Mouse (Mus musculus) limb, embryonic 13.5 days (tissue): ENCODE results near the gene Fbxo42. TPM values are rescaled to one million over a fixed set of nuclear protein-coding genes. Genes with fewer than 3 reads are reported as not detected.
A peak's percentile ranks its signal among the peaks of the same experiment; 100 is the strongest.

ENCODE experiments used
- ATAC-seq: fragments of 200-750 bp; cut with Nextera tagmentation; 2 replicates; pipeline ENCODE4 v1.8.0; 2017; ENCODE audit warnings: low read depth, moderate number of reproducible peaks, moderate TSS enrichment; ENCODE audit not compliant: low FRiP score
- H3K27ac ChIP-seq: fragments of 300-500 bp; sonication (generic); 2 replicates; pipeline ENCODE4 v1.5.1; 2015; ENCODE audit warnings: inconsistent platforms, mild to moderate bottlenecking, moderate library complexity
- H3K27me3 ChIP-seq: fragments of 300-500 bp; sonication (generic); 2 replicates; pipeline ENCODE4 v1.6.1; 2015; ENCODE audit warnings: mild to moderate bottlenecking, inconsistent platforms
- H3K36me3 ChIP-seq: fragments of 300-500 bp; sonication (generic); 2 replicates; pipeline ENCODE4 v1.6.1; 2015; ENCODE audit warnings: inconsistent platforms, mild to moderate bottlenecking, moderate library complexity
- H3K4me1 ChIP-seq: fragments of 300-500 bp; sonication (generic); 2 replicates; pipeline ENCODE4 v1.6.1; 2015; ENCODE audit warnings: inconsistent platforms
- H3K4me2 ChIP-seq: fragments of 300-500 bp; sonication (generic); replicated peaks from 2 replicates; pipeline ENCODE4 v1.6.1; 2015; ENCODE audit warnings: inconsistent platforms, mild to moderate bottlenecking, moderate library complexity
- H3K4me3 ChIP-seq: fragments of 300-500 bp; sonication (generic); 2 replicates; pipeline ENCODE4 v1.5.1; 2015; ENCODE audit warnings: moderate library complexity, mild to moderate bottlenecking, inconsistent platforms
- H3K9ac ChIP-seq: fragments of 300-500 bp; sonication (generic); 2 replicates; pipeline ENCODE4 v1.6.1; 2015; ENCODE audit warnings: mild to moderate bottlenecking, inconsistent platforms
- H3K9me3 ChIP-seq: fragments of 300-500 bp; sonication (generic); 2 replicates; pipeline ENCODE4 v1.6.1; 2016; ENCODE audit warnings: inconsistent platforms
- WGBS: fragments of 180-500 bp; shearing (Covaris S2); methylation state at CpG from one replicate; pipeline ENCODE4 v1.1.7; 2015; 5-methylcytosine and 5-hydroxymethylcytosine counted together
- polyA plus RNA-seq: library from polyadenylated mRNA; unstranded; fragments of >200 nt; fragmentation: Nextera tagmentation; extraction: Ambion mirVana; gene quantifications from 2 replicates; pipeline ENCODE4 v1.2.1, GENCODE M21; 2015

Gene Fbxo42
- polyA plus RNA-seq, 1 experiment from 2014 or later: 27.7 TPM

DNA sequence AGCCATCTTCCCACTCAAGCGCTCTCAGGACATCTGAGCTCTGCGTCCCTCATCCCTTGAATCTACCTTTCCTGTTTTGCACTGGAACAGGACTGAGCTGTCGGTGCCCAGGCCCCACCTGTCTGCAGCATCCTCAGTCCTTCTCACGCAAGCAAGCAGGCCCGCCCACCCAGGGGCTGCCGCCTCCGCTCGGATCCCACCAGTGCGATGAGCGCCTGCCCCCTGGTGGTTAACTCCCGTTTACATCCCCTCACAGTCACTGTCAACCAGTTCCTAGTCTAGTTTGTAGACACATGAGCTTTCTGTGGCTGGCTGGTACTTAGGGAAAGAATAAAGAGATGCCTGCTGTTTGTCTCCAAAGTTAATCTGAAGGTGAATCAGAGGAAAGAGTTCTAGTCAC is 27.0 kb upstream of the Fbxo42 start:
- 29% methylated on average over 11 of the region's 11 CpGs for WGBS
- no peak overlapping the region for H3K9ac ChIP-seq
- H3K27ac ChIP-seq: no peak overlapping the region
- no peaks in the 10 kb centered on the region for H3K27me3 ChIP-seq
- H3K4me3 ChIP-seq: no peak overlapping the region
- peaks cover 37% of the 10 kb centered on the region for H3K36me3 ChIP-seq
- H3K4me2 ChIP-seq: no peak overlapping the region
- peaks cover 10% of the 10 kb centered on the region for H3K4me1 ChIP-seq
- H3K9me3 ChIP-seq: no peaks in the 10 kb centered on the region
- peak; percentile 55; the same call in 1 of the 2 replicates for ATAC-seq

- peaks cover 12% of the 10 kb centered on the region for H3K4me1 ChIP-seq
- no peak overlapping the region for H3K4me2 ChIP-seq
- H3K9ac ChIP-seq: no peak overlapping the region
- H3K9me3 ChIP-seq: no peaks in the 10 kb centered on the region
- H3K36me3 ChIP-seq: peaks cover 22% of the 10 kb centered on the region
- H3K27ac ChIP-seq: no peak overlapping the region; the same call in 1 of the 2 replicates
- no peaks in the 10 kb centered on the region for H3K27me3 ChIP-seq
- no peak overlapping the region for H3K4me3 ChIP-seq
- WGBS: 80% methylated on average over 7 of the region's 7 CpGs
- no peak for ATAC-seq
These were observed 25.1 kb upstream of the Fbxo42 start for GRCm38 (mm10) chr4:141122663-141123062.

- 29% methylated on average over 1 of the region's 1 CpGs for WGBS
- Histone ChIP-seq H3K4me2 (no peak overlapping the region), H3K9me3 (no peaks in the 10 kb centered on the region), H3K4me1 (peaks cover 12% of the 10 kb centered on the region), H3K27ac (no peak overlapping the region; the same call in 1 of the 2 replicates), H3K9ac (no peak overlapping the region), H3K27me3 (no peaks in the 10 kb centered on the region), H3K4me3 (no peak overlapping the region), H3K36me3 (peaks cover 18% of the 10 kb centered on the region)
- ATAC-seq: no peak
These were observed 24.6 kb upstream of the Fbxo42 start for GRCm38 (mm10) chr4:141123065-141123464.

- ATAC-seq: 0 out of 2 replicates have a peak, but pooled peaks have one; percentile 30
- 39% methylated on average over 6 of the region's 6 CpGs for WGBS
- Histone ChIP-seq H3K4me1 (peaks cover 47% of the 10 kb centered on the region), H3K4me3 (no peak overlapping the region), H3K27me3 (no peaks in the 10 kb centered on the region), H3K9me3 (no peaks in the 10 kb centered on the region), H3K36me3 (peaks cover 9% of the 10 kb centered on the region; the same call in 1 of the 2 replicates), H3K9ac (no peak overlapping the region), H3K27ac (no peak overlapping the region), H3K4me2 (no peak overlapping the region)
These were observed 18.5 kb upstream of the Fbxo42 start for GRCm38 (mm10) chr4:141129190-141129710.

- H3K4me2 ChIP-seq: 0 out of 2 replicates have a peak overlapping the region, but pooled peaks have one; percentile 35
- peaks cover 9% of the 10 kb centered on the region; the same call in 1 of the 2 replicates for H3K36me3 ChIP-seq
- no peak overlapping the region for H3K9ac ChIP-seq
- WGBS: 77% methylated on average over 6 of the region's 6 CpGs
- H3K27me3 ChIP-seq: no peaks in the 10 kb centered on the region
- H3K27ac ChIP-seq: peak overlapping the region; percentile 68
- no peak for ATAC-seq
- peaks cover 59% of the 10 kb centered on the region for H3K4me1 ChIP-seq
- no peaks in the 10 kb centered on the region for H3K9me3 ChIP-seq
- no peak overlapping the region for H3K4me3 ChIP-seq
These were observed 16.9 kb upstream of the Fbxo42 start for GRCm38 (mm10) chr4:141130704-141131342.

DNA sequence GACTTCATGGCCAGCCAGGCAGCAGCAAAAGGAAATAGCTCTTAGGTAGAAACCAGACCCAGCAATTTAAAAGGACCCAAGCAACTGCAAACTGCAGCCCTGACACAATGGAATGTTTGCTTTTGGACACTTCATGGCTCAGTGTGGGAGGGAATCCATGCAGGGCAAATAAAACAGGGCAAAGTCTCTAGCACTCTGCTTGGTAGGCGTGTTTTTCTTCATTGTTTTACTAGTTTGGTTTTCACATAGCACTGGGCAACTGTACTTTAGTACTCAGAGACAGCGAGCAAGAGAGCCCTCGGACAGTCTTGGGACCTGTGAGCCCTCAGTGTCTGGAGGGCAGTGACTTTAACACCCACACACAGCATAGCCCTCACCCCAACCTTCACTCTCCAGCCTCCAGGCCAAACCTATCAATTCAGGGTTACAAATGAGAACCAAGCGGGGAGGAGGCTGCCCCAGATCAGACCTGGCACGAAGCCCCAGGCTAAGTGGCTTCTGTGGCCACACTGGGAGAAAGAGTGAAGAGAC is 16.1 kb upstream of the Fbxo42 start:
- peak; percentile 30; the same call in 1 of the 2 replicates for ATAC-seq
- 44% methylated on average over 5 of the region's 5 CpGs for WGBS
- Histone ChIP-seq H3K36me3 (peaks cover 4% of the 10 kb centered on the region; the same call in 1 of the 2 replicates), H3K4me1 (peaks cover 67% of the 10 kb centered on the region), H3K9ac (no peak overlapping the region), H3K9me3 (no peaks in the 10 kb centered on the region), H3K4me2 (peak overlapping the region; percentile 35), H3K27ac (peak overlapping the region; percentile 68), H3K4me3 (no peak overlapping the region), H3K27me3 (no peaks in the 10 kb centered on the region)

DNA sequence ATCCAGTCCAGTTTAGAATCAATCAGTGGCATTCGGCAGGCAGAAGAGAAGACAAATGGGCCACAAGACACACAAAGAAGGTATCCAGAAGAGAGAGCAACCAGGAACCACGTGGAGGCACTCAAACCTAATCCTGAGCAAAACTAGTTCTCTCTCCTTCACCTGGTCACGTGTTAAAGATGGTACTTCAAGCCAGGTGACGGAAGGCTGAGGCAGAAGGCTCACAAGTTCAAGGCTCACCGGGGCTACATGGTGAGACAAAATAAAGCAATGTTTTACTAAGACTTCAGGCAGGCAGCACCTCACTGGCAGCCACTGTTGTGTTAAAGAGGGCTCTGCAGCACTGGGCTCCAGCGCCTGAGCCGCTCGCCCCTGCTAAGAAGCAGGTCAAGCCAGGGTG is 15.5 kb upstream of the Fbxo42 start:
- H3K4me3 ChIP-seq: no peak overlapping the region
- ATAC-seq: no peak
- WGBS: 39% methylated on average over 8 of the region's 8 CpGs
- no peaks in the 10 kb centered on the region for H3K27me3 ChIP-seq
- peak overlapping the region; percentile 35; the same call in 1 of the 2 replicates for H3K4me2 ChIP-seq
- 0 out of 2 replicates have a peak, but pooled peaks cover 4% of the 10 kb centered on the region for H3K36me3 ChIP-seq
- H3K9me3 ChIP-seq: no peaks in the 10 kb centered on the region
- H3K27ac ChIP-seq: peak overlapping the region; percentile 68
- peaks cover 72% of the 10 kb centered on the region for H3K4me1 ChIP-seq
- H3K9ac ChIP-seq: no peak overlapping the region

- no peak for ATAC-seq
- peaks cover 80% of the 10 kb centered on the region for H3K4me1 ChIP-seq
- H3K27me3 ChIP-seq: no peaks in the 10 kb centered on the region
- no peak overlapping the region for H3K27ac ChIP-seq
- 0 out of 2 replicates have a peak, but pooled peaks cover 4% of the 10 kb centered on the region for H3K36me3 ChIP-seq
- H3K4me2 ChIP-seq: no peak overlapping the region
- H3K4me3 ChIP-seq: no peak overlapping the region
- 48% methylated on average over 8 of the region's 8 CpGs for WGBS
- no peak overlapping the region for H3K9ac ChIP-seq
- no peaks in the 10 kb centered on the region for H3K9me3 ChIP-seq
These were observed 14.5 kb upstream of the Fbxo42 start for GRCm38 (mm10) chr4:141133227-141133626.

GRCm38 (mm10) chr4:141134031-141134441 is 13.7 kb upstream of the Fbxo42 start:
- Histone ChIP-seq H3K36me3 (0 out of 2 replicates have a peak, but pooled peaks cover 4% of the 10 kb centered on the region), H3K27me3 (no peaks in the 10 kb centered on the region), H3K9ac (peak overlapping the region; percentile 43), H3K27ac (peak overlapping the region; percentile 52; the same call in 1 of the 2 replicates), H3K4me2 (no peak overlapping the region), H3K9me3 (no peaks in the 10 kb centered on the region), H3K4me1 (peaks cover 84% of the 10 kb centered on the region), H3K4me3 (no peak overlapping the region)
- ATAC-seq: no peak
- WGBS: 58% methylated on average over 8 of the region's 8 CpGs

- WGBS: 83% methylated on average over 20 of the region's 20 CpGs
These were observed 12.8 kb upstream of the Fbxo42 start for GRCm38 (mm10) chr4:141134751-141135530.

GRCm38 (mm10) chr4:141136126-141136525 is 11.6 kb upstream of the Fbxo42 start:
- H3K4me3 ChIP-seq: no peak overlapping the region
- H3K27ac ChIP-seq: no peak overlapping the region
- 89% methylated on average over 7 of the region's 7 CpGs for WGBS
- no peak for ATAC-seq
- H3K4me2 ChIP-seq: no peak overlapping the region
- no peak overlapping the region for H3K9ac ChIP-seq
- H3K36me3 ChIP-seq: 0 out of 2 replicates have a peak, but pooled peaks cover 4% of the 10 kb centered on the region
- H3K4me1 ChIP-seq: peaks cover 67% of the 10 kb centered on the region
- no peaks in the 10 kb centered on the region for H3K27me3 ChIP-seq
- H3K9me3 ChIP-seq: no peaks in the 10 kb centered on the region

More at GRCm38 (mm10) chr4:141134751-141135530, 12.8 kb upstream of the Fbxo42 start:
- Histone ChIP-seq H3K27me3 (no peaks in the 10 kb centered on the region), H3K9ac (0 out of 2 replicates have a peak overlapping the region, but pooled peaks have one; percentile 25), H3K4me3 (no peak overlapping the region), H3K9me3 (no peaks in the 10 kb centered on the region), H3K4me1 (peaks cover 76% of the 10 kb centered on the region), H3K27ac (peak overlapping the region; percentile 52; the same call in 1 of the 2 replicates), H3K4me2 (no peak overlapping the region), H3K36me3 (0 out of 2 replicates have a peak, but pooled peaks cover 4% of the 10 kb centered on the region)
- no peak for ATAC-seq
